Mouse (Mus musculus) stomach, embryonic 14.5 days (tissue): ENCODE data around the gene P2ry12. TPM values are rescaled to one million over a fixed set of nuclear protein-coding genes. Genes with fewer than 3 reads are reported as not detected.

Source experiments
- ATAC-seq: fragments of 200-750 bp; cut with Nextera tagmentation; 2 replicates; pipeline ENCODE4 v1.8.0; 2017; ENCODE audit warnings: low read depth, moderate TSS enrichment; ENCODE audit not compliant: insufficient number of reproducible peaks, insufficient read depth, low FRiP score
- H3K27ac ChIP-seq: fragments of 300-500 bp; sonication (generic); 2 replicates; pipeline ENCODE4 v1.5.1; 2014; ENCODE audit warnings: mild to moderate bottlenecking, low read length, moderate library complexity, mixed read lengths
- H3K27me3 ChIP-seq: fragments of 300-500 bp; sonication (generic); 2 replicates; pipeline ENCODE4 v1.6.1; 2014; ENCODE audit warnings: low read length, control low read depth, mixed read lengths; ENCODE audit not compliant: control insufficient read depth, insufficient read depth
- H3K36me3 ChIP-seq: fragments of 300-500 bp; sonication (generic); 2 replicates; pipeline ENCODE4 v1.6.1; 2014; ENCODE audit warnings: mild to moderate bottlenecking, control low read depth, low read length, moderate library complexity, mixed read lengths; ENCODE audit not compliant: control insufficient read depth, insufficient read depth
- H3K4me1 ChIP-seq: fragments of 300-500 bp; sonication (generic); 2 replicates; pipeline ENCODE4 v1.6.1; 2014; ENCODE audit warnings: low read length, control low read depth, mixed read lengths; ENCODE audit not compliant: control insufficient read depth, insufficient read depth
- H3K4me2 ChIP-seq: fragments of 300-500 bp; sonication (generic); replicated peaks from 2 replicates; pipeline ENCODE4 v1.6.1; 2014; ENCODE audit warnings: low read depth, low read length, control low read depth
- H3K4me3 ChIP-seq: fragments of 300-500 bp; sonication (generic); 2 replicates; pipeline ENCODE4 v1.5.1; 2014; ENCODE audit warnings: low read depth, low read length, control low read depth
- H3K9ac ChIP-seq: fragments of 300-500 bp; sonication (generic); replicated peaks from 2 replicates; pipeline ENCODE4 v1.6.1; 2014; ENCODE audit warnings: low read depth, mild to moderate bottlenecking, control low read depth, low read length, moderate library complexity, mixed read lengths
- H3K9me3 ChIP-seq: fragments of 300-500 bp; sonication (generic); 2 replicates; pipeline ENCODE4 v1.6.1; 2016; ENCODE audit warnings: low read depth, low read length, control low read depth; ENCODE audit not compliant: control insufficient read depth
- WGBS: fragments of 180-500 bp; shearing (Covaris S2); extraction: QIAGEN DNeasy Blood & Tissue Kit; methylation state at CpG from one replicate; pipeline ENCODE4 v1.1.7; 2014; 5-methylcytosine and 5-hydroxymethylcytosine counted together
- polyA plus RNA-seq: library from polyadenylated mRNA; unstranded; fragments of >200 nt; fragmentation: Nextera tagmentation; extraction: Ambion mirVana; gene quantifications from 2 replicates; pipeline ENCODE4 v1.2.1, GENCODE M21; 2014

P2ry12 gene
- polyA plus RNA-seq, 1 experiment from 2014 or later: 2.5 TPM

GRCm38 (mm10) chr3:59278620-59279019 is 15.9 kb upstream of the P2ry12 start:
- H3K9me3 ChIP-seq: no peaks in the 10 kb centered on the region
- H3K4me1 ChIP-seq: no peaks in the 10 kb centered on the region
- H3K9ac ChIP-seq: no peak overlapping the region
- ATAC-seq: no peak
- no peak overlapping the region for H3K4me2 ChIP-seq
- no peaks in the 10 kb centered on the region for H3K27me3 ChIP-seq
- H3K36me3 ChIP-seq: no peaks in the 10 kb centered on the region
- H3K4me3 ChIP-seq: no peak overlapping the region
- no peak overlapping the region for H3K27ac ChIP-seq

- H3K9me3 ChIP-seq: no peaks in the 10 kb centered on the region
- H3K27me3 ChIP-seq: no peaks in the 10 kb centered on the region
- ATAC-seq: no peak
- no peaks in the 10 kb centered on the region for H3K36me3 ChIP-seq
- no peaks in the 10 kb centered on the region for H3K4me1 ChIP-seq
- no peak overlapping the region for H3K4me2 ChIP-seq
- no peak overlapping the region for H3K27ac ChIP-seq
- WGBS: 91% methylated on average over 3 of the region's 3 CpGs
- no peak overlapping the region for H3K9ac ChIP-seq
- no peak overlapping the region for H3K4me3 ChIP-seq
Observed at GRCm38 (mm10) chr3:59278254-59278533, 15.5 kb upstream of the P2ry12 start.

- Histone ChIP-seq H3K9me3 (no peaks in the 10 kb centered on the region), H3K36me3 (no peaks in the 10 kb centered on the region), H3K27ac (no peak overlapping the region), H3K4me2 (no peak overlapping the region), H3K9ac (no peak overlapping the region), H3K4me1 (no peaks in the 10 kb centered on the region), H3K4me3 (no peak overlapping the region), H3K27me3 (no peaks in the 10 kb centered on the region)
- WGBS: 35% methylated on average over 3 of the region's 3 CpGs
- no peak for ATAC-seq
Observed at GRCm38 (mm10) chr3:59277502-59278253, 15.0 kb upstream of the P2ry12 start.

- Histone ChIP-seq H3K27me3 (no peaks in the 10 kb centered on the region), H3K4me3 (no peak overlapping the region), H3K9me3 (no peaks in the 10 kb centered on the region), H3K27ac (no peak overlapping the region), H3K36me3 (no peaks in the 10 kb centered on the region), H3K4me2 (no peak overlapping the region), H3K4me1 (no peaks in the 10 kb centered on the region), H3K9ac (no peak overlapping the region)
- WGBS: 91% methylated on average over 6 of the region's 6 CpGs
- ATAC-seq: no peak
Observed at GRCm38 (mm10) chr3:59270811-59271210, 8.1 kb upstream of the P2ry12 start.

GRCm38 (mm10) chr3:59263988-59264387 is 1.3 kb upstream of the P2ry12 start:
- no peaks in the 10 kb centered on the region for H3K27me3 ChIP-seq
- 83% methylated on average over 3 of the region's 3 CpGs for WGBS

GRCm38 (mm10) chr3:59263417-59263816 is 746 bp upstream of the P2ry12 start:
- 94% methylated on average over 2 of the region's 2 CpGs for WGBS
- H3K36me3 ChIP-seq: no peaks in the 10 kb centered on the region
- H3K9me3 ChIP-seq: no peaks in the 10 kb centered on the region
- no peak overlapping the region for H3K27ac ChIP-seq
- ATAC-seq: no peak
- H3K9ac ChIP-seq: no peak overlapping the region
- no peak overlapping the region for H3K4me3 ChIP-seq
- no peak overlapping the region for H3K4me2 ChIP-seq
- H3K4me1 ChIP-seq: no peaks in the 10 kb centered on the region
- no peaks in the 10 kb centered on the region for H3K27me3 ChIP-seq

More at GRCm38 (mm10) chr3:59263988-59264387, 1.3 kb upstream of the P2ry12 start:
- Histone ChIP-seq H3K36me3 (no peaks in the 10 kb centered on the region), H3K9ac (no peak overlapping the region), H3K4me3 (no peak overlapping the region), H3K9me3 (no peaks in the 10 kb centered on the region), H3K27ac (no peak overlapping the region), H3K4me2 (no peak overlapping the region), H3K4me1 (no peaks in the 10 kb centered on the region)
- ATAC-seq: no peak

GRCm38 (mm10) chr3:59261709-59262472 is 780 bp downstream of the P2ry12 start:
- no peaks in the 10 kb centered on the region for H3K27me3 ChIP-seq

GRCm38 (mm10) chr3:59260745-59261144 is 1.9 kb downstream of the P2ry12 start:
- 56% methylated on average over 5 of the region's 5 CpGs for WGBS
- Histone ChIP-seq H3K9ac (no peak overlapping the region), H3K4me2 (no peak overlapping the region), H3K36me3 (no peaks in the 10 kb centered on the region), H3K27me3 (no peaks in the 10 kb centered on the region), H3K4me1 (no peaks in the 10 kb centered on the region), H3K4me3 (no peak overlapping the region), H3K27ac (no peak overlapping the region), H3K9me3 (no peaks in the 10 kb centered on the region)
- ATAC-seq: no peak

More at GRCm38 (mm10) chr3:59261709-59262472, 780 bp downstream of the P2ry12 start:
- Histone ChIP-seq H3K9me3 (no peaks in the 10 kb centered on the region), H3K4me2 (no peak overlapping the region), H3K4me3 (no peak overlapping the region), H3K36me3 (no peaks in the 10 kb centered on the region), H3K9ac (no peak overlapping the region), H3K4me1 (no peaks in the 10 kb centered on the region), H3K27ac (no peak overlapping the region)
- no peak for ATAC-seq
- 71% methylated on average over 9 of the region's 9 CpGs for WGBS
